Mouse (Mus musculus) T-helper 2 cell (primary cell): Measurements from ENCODE around the gene Shank2.

Experiments
- in situ Hi-C: fragments of 300-600 bp; cut with MboI, MseI; formaldehyde crosslinking; loops from one replicate; pipeline ENCODE4 v1.15.1; 2025; ENCODE audit warnings: high pct_unique_total_duplicates

The Shank2 gene

DNA sequence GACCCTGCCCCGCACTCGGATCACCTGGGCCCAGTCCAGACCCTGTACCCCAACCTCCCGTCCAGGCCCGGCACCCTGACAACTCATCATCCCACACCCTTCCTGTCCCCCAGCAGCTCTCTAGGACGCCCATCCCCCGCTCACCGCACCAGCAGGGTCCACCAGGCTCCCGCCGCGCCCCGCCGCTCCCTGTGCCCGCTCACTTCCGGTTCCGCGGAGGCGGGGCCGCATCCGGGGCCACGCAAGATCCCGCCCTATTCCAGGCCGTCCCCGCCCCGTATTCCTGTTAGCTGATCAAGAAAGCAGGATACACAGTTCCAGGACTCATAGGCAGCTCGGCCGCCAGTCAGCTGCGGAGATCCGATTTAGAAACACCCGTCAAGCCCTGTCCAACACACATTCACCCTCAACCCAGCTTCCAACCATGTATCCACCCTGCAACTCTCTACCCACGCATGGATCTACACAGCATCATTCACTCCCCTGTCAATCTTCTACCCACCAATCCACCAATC is 468.9 kb downstream of the Shank2 start, which contains the start of gene Cttn:
TSS of gene Cttn (minus strand) at position 465 of the 515 bp plus-strand sequence.
- in situ Hi-C loops = no loop called here

DNA sequence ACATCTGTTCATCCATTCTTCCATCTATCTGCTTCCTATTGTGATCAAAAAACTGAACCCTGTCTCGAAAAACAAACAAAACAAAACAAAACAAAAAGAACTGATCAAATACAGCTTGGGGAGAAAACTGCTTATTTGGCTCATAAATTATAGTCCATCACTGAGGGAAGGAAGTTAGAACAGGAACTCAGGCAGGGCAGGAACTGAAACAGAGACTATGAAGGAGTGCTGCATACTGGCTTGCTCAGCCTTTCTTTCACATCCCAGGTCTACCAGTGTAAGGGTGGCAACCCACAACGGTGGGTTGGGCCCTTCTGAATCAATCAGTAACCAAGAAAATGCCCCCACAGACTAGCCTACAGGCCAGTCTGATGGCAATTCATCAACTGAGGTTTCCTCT is 469.4 kb downstream of the Shank2 start:
- in situ Hi-C loops = no loop called here

DNA sequence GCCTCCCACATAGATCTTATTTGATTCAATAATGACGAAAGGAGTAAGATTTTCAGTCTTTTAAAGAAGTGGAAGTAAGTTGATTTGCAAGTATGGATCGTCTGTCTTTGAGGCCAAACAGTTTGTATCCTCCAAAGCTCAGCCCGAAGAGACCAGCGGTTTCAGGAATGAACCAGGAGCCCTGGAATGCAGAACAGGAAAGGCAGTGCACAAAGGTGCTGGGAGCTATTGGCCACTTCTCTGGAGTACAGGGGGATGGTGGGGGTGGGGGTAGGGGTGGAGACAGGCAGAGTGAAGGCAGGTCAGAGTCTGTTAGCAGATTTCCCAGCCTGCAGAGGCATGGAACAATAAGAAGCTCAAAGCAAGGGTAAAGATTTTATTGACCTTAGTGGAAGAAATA is 471.8 kb downstream of the Shank2 start:
- in situ Hi-C loops = no loop called here
